Mouse (Mus musculus) layer of hippocampus, postnatal 25 days (tissue): ENCODE measurements around the gene Trim43a. TPM values are rescaled to one million over a fixed set of nuclear protein-coding genes. Genes with fewer than 3 reads are reported as not detected.

Experiments used
- total RNA-seq, 2 experiments: library from RNA; stranded (reverse); gene quantifications; 2 replicates each; pipeline ENCODE4 v1.2.3; 2021

Trim43a gene
- total RNA-seq, 2 experiments from 2014 or later = 0.54 to 1.5 TPM

Other genes starting within 250 kb of the Trim43a start
- 10 to 100 TPM; 46.2 to 51.8 TPM for gene Snx14, start 141.9 kb upstream of the Trim43a start, total RNA-seq
- gene Gm20537, start 124.3 kb upstream of the Trim43a start, total RNA-seq = not detected
- gene Syncrip, start 98.3 kb upstream of the Trim43a start, total RNA-seq = 10 to 100 TPM; 62.4 to 69.4 TPM
- gene Zfp949, start 32.9 kb upstream of the Trim43a start, total RNA-seq = 10 to 100 TPM; 19.6 to 22.2 TPM
- gene Mthfsl, start 139.4 kb downstream of the Trim43a start, total RNA-seq = 10 to 100 TPM; 24.4 to 30.7 TPM
- gene Bcl2a1d, start 151.0 kb downstream of the Trim43a start, total RNA-seq = under 1 TPM in 1 of 2 experiments, not detected in 1; 0.66 TPM